Mouse (Mus musculus): ENCODE results near the gene Ip6k2. TPM values are rescaled to one million over a fixed set of nuclear protein-coding genes. Genes with fewer than 3 reads are reported as not detected.
A peak's percentile ranks its signal among the peaks of the same experiment; 100 is the strongest.

Ip6k2 gene
- 10 to 100 TPM; 20.1 to 27.6 TPM for polyA plus RNA-seq (2017; shearing (Covaris generic))

GRCm38 (mm10) chr9:108783548-108784463, at the start of gene Ip6k2:
Ip6k2 (plus strand) TSS chr9:108783796.
- ATAC-seq: peak; percentile 93

- ATAC-seq: no peak
Observed at GRCm38 (mm10) chr9:108734626-108735025, 49.0 kb upstream of the Ip6k2 start.

- no peak for ATAC-seq
Observed at GRCm38 (mm10) chr9:108739239-108739638, 44.4 kb upstream of the Ip6k2 start.

- ATAC-seq: no peak
Observed at GRCm38 (mm10) chr9:108740062-108740461, 43.5 kb upstream of the Ip6k2 start.

- no peak for ATAC-seq
Observed at GRCm38 (mm10) chr9:108742048-108742447, 41.5 kb upstream of the Ip6k2 start.

- ATAC-seq: no peak
Observed at GRCm38 (mm10) chr9:108746876-108747499, 36.6 kb upstream of the Ip6k2 start.

GRCm38 (mm10) chr9:108747694-108748093, 35.9 kb upstream of the Ip6k2 start:
- no peak for ATAC-seq

GRCm38 (mm10) chr9:108748600-108749183, 34.9 kb upstream of the Ip6k2 start:
- no peak for ATAC-seq

- no peak for ATAC-seq
Observed at GRCm38 (mm10) chr9:108750616-108751015, 33.0 kb upstream of the Ip6k2 start.

- ATAC-seq: no peak
Observed at GRCm38 (mm10) chr9:108752142-108752920, 31.3 kb upstream of the Ip6k2 start.

- no peak for ATAC-seq
Observed at GRCm38 (mm10) chr9:108753326-108753725, 30.3 kb upstream of the Ip6k2 start.

- no peak for ATAC-seq
Observed at GRCm38 (mm10) chr9:108753976-108754375, 29.6 kb upstream of the Ip6k2 start.

GRCm38 (mm10) chr9:108754423-108754822, 29.2 kb upstream of the Ip6k2 start:
- ATAC-seq: no peak

- ATAC-seq: no peak
Observed at GRCm38 (mm10) chr9:108757406-108757805, 26.2 kb upstream of the Ip6k2 start.

- no peak for ATAC-seq
Observed at GRCm38 (mm10) chr9:108759121-108759520, 24.5 kb upstream of the Ip6k2 start.

- ATAC-seq: no peak
Observed at GRCm38 (mm10) chr9:108759805-108760204, 23.8 kb upstream of the Ip6k2 start.

GRCm38 (mm10) chr9:108761561-108761960, 22.0 kb upstream of the Ip6k2 start:
- ATAC-seq: no peak

GRCm38 (mm10) chr9:108764971-108765370, 18.6 kb upstream of the Ip6k2 start:
- ATAC-seq: no peak

GRCm38 (mm10) chr9:108776614-108777013, 7.0 kb upstream of the Ip6k2 start:
- ATAC-seq: no peak

GRCm38 (mm10) chr9:108777276-108777675, 6.3 kb upstream of the Ip6k2 start:
- no peak for ATAC-seq

GRCm38 (mm10) chr9:108780959-108781358, 2.6 kb upstream of the Ip6k2 start:
- ATAC-seq: no peak

- no peak for ATAC-seq
Observed at GRCm38 (mm10) chr9:108781891-108782290, 1.7 kb upstream of the Ip6k2 start.
